Mouse (Mus musculus) urinary bladder, postnatal 4 days (tissue): ENCODE data around the gene Trhr2.

Experiments used
- DNase-seq, 2 experiments: peaks; one replicate each; pipeline ENCODE4 v3.0.0; 2021 to 2022; ENCODE audit warnings: low spot score in 2 of 2

The Trhr2 gene

DNA sequence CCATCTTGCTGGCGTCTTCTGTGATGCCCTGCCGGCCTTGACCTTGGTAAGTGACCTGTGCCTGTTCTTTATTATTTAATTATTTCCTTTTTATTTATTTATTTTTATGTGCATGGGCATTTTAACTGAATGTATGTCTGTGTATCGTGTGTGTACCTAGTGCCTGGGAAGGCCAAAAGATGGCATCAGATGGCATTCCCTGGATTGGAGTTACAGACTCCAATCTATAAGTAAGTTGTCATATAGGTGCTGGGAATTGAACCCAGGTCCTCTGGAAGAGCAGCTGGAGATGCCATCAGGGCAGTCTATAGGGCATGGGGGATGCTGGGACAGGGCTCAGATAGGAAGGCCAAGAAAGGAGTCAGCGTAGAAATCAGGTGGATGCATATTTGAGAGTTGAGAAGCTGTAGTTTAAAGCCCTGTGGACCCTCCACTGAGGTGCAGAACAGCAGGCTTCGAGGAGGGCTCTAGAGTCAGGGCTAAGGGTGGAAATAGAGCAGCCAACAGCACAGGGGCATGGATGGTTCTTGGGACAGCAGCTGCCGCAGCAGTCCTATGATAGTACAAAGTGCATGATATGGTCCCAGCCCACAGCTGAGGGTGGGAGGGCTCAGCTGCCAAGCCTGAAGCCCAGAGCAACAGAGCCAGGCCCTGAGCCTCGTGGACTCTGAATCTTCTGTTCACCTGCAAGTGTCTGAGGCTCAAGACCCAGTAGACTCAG is at the start of gene Trhr2:
Trhr2 (minus strand) TSS at position 51 of the 721 bp plus-strand sequence.
- no peak for DNase-seq

DNA sequence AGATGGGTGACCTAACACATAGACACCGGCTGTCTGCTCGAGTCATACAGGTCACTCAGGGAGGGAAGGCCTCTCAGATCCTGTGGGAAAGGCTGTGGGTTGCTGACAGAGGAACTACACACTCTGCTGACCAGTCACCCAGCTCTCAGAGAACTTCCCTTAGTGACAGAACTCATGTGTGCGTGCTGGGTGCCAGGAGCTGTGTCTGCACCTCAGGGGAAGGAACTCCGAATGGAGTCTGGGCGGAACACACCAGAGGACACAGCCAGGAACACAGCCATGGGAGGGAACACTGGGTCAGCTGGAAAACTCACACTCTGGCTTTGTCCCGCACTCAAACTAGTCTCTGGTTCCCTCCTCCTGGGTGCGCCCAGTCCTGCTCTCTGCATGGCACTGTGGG is 47.1 kb upstream of the Trhr2 start:
- no peak for DNase-seq

DNA sequence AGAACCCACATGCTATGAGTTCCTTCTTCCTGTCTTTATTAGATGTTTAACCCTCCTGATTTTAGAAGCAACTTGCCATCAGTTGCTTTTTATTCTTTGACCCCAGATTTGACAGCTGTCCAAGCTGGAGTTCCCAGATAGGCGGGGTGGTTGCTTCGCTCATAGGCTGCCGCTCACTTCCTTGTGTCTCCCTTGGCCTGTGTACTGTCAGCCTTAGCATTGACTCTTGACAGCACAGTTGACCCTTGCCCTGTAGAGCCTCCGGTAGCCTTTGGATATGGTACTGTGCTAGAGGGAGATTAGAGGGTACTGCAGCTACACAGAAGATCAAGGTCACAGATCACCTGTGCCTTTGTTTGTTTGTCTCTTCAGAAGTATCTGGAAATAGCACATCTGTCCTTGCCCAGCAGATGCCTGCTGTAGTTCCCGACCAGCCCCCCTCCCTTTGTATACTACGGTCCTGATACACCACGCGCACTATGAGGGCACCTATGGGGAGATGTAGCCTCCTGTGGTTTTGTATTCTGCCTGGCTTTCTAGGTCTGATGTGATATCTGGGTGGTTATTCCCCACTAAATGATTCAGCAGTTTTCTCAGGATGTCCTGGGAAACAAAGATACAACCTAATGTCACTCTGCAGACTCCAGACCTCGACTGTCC is 44.7 kb upstream of the Trhr2 start:
- no peak for DNase-seq

DNA sequence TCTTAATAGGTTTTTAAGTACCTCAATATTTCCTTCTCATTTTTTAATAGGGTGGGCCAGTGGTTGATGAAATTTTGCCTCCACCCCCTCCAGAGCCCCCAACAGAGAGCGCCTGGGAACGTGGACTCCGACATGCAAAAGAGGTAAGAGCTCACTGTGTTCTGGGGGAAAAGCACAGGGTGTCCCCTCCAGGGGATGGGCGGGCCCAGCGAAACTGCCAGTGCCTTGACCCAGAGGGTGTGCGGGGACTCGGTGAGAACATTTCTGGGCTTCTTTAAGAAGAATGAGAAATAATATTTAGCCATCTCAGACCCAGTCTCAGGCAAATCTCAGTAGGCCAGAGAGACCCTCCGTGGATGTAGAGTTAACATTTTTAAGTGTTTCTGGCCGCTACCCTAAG is 37.6 kb upstream of the Trhr2 start:
- DNase-seq = no peak

DNA sequence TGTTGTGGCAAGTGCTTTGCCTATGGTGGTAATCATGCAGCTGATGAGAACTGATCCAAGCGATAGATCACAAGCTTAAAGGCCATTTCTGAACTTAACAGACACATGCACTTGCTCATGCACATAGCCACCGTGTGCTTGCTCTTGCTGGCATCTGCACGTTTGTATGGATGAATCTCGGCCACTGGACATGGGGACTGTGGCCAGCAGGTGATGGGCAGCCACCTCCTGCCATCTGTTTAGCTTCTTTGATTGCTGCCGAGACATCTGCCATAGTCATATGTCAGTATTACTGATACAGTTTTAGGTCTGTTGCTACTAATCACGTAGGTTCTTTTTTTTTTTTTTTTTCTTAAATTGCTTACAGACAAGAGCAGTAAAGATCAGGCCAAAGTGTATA is 34.7 kb upstream of the Trhr2 start:
- DNase-seq = no peak

DNA sequence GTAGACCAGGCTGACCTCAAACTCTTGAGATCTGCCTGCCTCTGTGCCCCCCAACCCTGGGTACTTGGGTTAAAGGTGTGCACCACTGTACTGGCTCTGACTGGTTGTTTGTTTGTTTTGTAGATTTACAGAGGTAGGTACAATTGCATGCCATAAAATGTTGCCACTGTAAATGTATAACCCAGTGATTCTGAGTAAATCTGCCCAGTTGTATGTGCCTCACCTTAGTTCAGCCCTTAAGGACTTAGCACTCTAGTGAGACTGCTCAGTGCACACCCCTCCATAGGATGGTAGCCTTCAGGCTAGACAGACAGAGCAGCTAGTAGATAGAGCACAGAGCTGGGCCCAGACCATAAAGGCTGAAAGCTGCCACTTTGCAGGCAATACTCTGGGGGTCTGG is 33.2 kb upstream of the Trhr2 start:
- no peak for DNase-seq

DNA sequence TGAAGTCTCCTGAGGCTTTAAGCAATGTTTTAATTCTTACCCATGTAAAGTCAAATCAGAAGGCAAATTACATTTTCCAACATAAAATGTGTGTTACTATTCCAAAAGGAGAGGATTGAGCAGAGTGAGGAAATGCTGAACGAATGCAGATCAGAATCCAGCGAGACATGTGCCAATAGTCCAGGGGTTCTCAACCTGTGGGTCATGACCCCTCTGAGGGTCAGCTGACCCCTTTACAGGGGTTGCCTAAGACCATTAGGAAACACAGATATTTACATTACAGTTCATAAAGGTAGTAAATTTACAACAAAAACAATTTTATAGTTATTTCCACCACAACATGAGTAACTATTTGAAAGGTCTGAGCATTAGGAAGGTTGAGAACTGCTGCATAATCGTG is 30.2 kb upstream of the Trhr2 start:
- no peak for DNase-seq

DNA sequence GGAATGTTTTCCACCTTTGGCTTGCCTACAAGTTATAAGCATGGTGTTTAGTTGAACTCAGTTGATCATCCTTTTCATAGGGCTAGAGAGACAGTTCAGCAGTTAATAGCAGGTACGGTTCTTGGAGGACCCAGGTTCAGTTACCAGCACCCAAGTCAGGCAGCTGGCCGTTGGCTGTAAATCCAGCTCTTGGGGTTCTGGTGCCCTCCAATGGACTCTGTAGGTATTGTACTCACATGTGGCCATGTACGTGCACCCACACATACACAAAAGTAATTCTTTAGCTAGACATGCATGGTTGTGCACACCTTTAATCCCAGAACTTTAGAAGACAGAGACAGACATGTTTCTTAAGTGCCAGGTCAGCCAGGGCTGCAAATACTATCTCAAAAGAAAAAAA is 28.8 kb upstream of the Trhr2 start:
- DNase-seq = no peak

DNA sequence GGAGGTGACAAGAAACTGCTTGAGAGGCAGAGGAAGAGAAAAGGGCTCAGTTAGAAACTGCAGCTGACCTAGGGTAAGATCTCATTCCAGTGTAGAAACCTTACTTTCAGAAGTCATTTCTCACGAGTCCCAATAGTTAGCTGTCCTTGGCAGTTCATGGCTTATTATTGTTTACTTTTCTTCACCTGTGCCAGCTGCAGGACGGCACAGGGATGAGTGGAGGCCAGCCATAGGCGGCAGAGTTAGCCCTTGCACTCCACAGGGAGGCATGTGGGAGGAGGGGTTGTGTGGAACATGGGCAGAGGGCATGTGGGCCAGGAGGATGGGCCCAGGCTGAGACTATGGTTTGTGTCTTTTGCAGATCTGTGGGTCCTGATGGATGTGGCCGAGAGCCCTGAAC is 22.5 kb upstream of the Trhr2 start:
- no peak for DNase-seq

DNA sequence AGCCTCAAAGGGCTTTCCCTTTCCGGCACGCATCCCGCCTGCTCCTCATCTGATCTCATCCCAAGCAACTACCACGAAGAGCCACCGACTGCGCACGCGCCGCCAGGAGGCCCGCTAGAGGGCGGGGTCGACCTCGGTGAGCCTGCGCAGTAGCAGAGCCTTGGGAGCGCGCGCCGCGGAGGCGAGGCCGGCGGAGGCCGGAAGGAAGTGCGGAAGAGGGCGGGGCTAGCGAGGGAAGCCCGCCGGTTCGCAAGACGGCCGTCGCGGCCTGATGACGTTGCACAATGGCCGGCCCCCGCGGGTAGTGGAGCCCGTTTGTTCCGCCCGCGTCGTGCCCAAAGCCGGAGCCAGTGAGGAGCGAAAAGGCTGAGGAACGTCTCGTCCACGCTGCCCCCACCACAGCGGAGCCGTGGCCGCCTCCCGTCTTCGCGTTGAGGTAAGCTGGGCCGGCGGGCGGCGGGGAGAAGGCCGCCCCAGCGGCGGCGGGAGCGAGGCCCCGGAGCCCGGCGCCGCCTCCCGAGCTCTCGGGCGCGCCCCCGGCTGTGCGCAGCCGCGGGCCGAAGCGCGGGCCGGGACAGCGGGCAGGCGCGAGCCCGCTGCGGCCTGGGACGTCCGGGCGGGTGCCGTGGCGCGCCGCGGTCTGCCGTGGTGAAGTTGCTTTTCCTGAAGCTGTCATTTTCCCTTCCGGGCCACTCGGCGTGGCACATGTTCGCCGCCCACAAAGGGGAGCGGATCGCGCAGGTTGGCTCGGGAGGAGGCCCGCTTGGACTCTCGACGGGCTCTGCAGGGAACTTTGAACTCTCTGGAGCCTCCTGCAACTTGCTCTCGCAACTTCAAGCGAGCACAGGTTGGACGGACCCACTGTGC is 16.1 kb upstream of the Trhr2 start, which contains the start of gene Zc3h18:
Zc3h18 (plus strand) TSS at position 245 of the 867 bp plus-strand sequence.
- DNase-seq = peak; percentile 99

DNA sequence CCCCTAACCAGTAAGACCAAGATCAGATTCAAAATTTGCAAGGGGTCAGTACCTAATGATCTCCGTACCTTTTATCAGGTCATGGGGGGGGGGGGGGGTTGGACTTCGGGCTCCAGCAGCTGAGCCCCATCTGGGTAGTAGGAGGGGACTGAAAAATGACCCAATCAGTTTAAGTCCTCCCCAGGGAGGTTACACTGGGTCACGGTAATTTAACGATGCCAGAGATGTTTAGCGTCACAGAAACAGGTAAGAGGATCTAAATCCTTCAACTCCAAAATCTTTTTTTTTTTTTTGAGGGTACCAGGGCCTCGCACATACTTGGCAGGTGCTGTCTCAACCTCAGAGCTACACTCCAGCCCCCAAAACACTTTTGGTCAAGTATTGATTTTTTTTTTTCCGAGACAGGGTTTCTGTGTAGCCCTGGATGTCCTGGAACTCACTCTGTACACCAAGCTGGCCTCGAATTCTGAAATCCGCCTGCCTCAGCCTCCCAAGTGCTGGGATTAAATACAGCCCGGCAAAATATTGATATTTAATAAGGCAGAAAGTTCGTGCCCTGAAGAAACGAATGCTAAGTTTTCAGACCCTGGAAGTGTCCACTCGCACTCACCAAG is 15.3 kb upstream of the Trhr2 start:
- no peak for DNase-seq

DNA sequence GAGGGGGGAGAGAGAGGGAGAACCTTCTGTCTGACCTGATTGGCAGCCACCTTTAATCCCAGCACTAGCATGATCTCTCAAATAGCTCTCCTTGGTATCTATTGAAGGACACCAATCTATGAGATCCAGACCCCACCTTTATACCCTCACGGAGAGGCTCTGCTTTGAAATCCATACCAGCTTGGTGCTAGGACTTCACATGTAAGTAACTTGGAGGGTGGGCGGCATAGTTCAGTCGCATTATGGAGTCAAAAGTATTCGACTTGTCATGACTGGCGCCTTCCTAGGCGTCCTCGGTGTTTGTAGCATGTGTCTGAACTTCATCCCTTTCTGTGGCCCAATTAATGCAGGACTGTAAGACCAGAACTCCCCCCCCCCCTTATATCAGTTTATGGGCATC is 14.8 kb upstream of the Trhr2 start:
- no peak for DNase-seq

DNA sequence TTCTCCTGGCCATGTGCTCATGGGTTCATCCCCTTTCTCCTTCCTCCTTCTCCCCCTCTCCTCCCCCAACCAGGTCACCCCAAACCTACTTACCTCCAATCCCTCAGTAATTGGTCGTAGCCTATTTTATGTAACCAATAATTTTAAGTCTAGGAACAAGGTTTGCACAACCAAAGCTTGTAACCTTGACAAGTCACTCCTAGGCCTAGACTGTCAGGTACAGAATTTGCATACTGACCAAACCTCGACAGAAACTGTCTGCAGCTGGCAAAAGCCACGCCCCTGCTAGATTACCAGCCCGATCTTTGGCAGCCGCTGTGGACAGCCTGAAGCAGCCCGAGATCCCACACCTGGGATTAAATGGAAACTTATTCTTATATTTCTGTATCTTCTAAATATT is 11.2 kb upstream of the Trhr2 start:
- no peak for DNase-seq

DNA sequence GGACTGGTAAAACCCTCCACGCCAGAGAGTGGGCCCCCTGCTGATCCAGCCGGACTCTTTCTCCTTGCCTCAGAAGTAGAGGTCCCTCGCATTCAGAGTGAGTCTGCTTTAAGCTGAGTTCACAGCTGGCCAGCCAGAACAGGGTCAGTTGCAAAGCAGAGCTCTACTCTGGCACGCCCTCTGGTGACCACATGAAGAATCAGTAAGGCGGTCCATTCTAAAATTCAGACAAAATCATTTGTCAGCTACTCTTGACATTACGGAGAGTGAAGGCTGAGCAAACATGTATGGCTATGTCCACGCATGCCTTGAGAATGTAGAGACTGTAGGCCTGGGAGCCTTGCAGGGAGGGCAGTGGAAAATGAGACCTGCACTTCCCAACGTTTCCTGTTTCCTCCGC is 9.1 kb upstream of the Trhr2 start:
- peak; percentile 65 to 81 for DNase-seq

DNA sequence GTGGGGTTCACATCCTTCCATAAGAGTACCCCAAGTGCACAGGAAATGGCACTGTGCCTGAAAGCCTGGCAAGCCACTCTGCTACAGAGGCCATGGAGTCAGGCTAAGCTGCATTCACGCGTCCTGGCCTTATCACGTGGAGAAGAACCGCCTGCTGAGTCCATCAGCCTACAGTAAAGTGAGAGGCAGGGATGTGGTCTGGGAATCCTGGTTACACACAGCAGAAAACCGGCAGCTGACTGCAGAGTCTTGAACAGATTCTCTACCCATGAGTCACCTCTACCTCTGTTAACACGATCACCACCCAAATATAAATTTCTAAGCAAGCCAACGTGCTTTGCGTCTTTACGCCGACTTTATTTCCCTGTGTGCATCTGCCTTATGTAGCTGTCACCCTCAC is 7.9 kb upstream of the Trhr2 start:
- no peak for DNase-seq

DNA sequence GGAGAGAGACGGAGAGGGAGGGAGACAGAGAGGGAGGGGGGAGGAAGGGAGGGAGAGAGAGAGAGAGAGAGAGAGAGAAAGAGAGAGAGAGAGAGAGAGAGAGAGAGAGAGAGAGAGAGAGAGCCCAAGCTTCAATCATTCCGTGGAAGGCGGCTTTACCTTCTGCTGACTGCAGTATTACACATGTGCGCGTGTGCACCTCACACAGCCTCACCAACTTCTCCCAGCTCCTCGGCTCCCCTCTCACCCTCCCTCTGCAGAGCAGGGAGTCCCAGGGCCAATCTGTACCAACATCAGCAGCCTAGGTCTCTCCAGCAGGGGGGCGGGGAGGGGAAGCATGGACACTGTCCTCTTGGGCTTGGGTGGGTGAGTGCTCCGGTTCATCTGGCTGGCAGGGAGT is 2.4 kb upstream of the Trhr2 start:
- DNase-seq = no peak

DNA sequence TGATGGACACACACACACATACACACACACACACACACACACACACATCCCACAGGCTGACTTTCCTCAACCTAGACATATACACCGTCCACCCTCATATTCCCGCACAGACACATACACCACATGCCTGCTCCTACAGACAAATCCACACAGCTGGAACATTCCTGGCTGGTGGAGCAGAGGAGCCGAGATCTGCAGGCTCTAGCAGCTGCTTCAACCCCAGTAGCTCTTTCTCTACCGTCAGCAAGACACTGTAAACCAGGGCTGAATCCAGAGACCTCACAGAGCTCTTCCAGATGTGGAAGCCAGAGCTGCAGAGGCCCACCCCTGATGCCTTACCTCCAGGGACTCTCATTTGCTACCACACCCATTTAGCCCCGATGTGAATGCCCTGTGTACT is 1.7 kb upstream of the Trhr2 start:
- DNase-seq = no peak

DNA sequence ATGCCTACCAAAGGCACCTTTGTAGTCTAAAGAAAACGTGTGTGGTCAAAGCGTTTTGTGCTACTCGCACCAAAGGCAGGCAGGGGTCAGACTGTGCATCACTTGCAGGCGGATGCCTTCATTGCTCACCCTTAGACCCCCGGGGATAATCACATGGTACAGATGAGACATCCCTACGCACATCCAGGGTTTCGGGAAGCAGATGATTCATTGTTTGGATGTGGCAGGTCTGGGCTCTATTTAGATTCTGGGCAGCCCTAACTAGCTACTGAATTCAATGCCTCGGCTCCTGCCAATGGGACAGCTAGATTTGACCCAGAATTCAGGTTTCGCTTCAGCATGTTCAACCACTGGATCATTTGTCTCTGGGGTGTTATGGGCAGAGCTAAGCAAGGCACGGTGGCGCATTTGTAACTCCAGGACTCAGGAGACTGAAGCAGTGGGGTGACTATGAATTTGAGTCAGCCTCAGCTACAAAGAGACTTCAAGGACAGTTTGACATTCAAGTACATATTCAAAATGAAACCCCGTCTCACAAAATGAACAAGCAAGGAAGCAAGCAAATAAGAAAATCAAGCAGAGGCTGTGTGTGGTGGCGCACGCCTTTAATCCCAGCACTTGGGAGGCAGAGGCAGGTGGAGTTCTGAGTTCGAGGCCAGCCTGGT is 1.3 kb downstream of the Trhr2 start:
- DNase-seq = no peak

DNA sequence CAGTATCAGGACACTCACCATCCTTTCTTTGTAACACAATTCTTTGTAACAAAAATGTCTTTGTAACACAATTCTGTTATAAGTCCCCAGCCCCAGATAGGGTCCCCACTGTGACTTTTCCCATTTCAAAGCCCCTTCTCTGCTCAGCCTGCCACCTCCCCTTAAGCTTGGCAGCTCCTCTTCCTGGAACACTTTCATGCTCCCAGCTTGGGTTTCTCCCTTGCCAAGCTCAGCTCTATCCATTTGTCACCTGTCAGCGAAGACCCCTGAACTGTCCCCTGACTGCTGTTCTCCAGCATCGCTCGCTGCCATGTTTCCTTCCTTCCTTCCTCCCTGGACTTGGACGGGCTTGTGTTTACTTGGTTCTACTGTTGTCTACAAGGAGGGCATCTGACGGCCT is 2.9 kb downstream of the Trhr2 start:
- DNase-seq = no peak

DNA sequence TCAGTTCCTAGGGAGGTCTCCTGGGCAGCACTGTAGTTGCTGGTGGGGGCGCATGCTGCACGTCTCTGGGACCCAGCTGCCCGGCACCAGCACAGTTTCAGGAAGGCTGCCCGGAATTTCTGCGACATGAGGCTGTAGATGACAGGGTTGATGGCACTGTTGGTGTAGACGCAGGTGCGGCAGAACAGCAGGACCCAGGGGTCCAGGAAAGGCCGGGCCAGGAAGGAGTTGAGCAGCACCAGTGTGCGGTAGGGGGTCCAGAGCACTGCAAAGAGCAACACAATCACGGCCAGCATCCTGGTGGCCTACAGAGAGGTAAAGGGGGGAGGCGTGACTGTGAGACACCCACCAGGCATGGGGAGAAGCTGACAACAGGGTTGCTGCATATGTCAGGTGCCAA is 3.3 kb downstream of the Trhr2 start:
- no peak for DNase-seq
